Mouse (Mus musculus): ENCODE results near the gene Ntrk1. TPM values are rescaled to one million over a fixed set of nuclear protein-coding genes. Genes with fewer than 3 reads are reported as not detected.

Gene Ntrk1
- polyA plus RNA-seq, 1 experiment = not detected

DNA sequence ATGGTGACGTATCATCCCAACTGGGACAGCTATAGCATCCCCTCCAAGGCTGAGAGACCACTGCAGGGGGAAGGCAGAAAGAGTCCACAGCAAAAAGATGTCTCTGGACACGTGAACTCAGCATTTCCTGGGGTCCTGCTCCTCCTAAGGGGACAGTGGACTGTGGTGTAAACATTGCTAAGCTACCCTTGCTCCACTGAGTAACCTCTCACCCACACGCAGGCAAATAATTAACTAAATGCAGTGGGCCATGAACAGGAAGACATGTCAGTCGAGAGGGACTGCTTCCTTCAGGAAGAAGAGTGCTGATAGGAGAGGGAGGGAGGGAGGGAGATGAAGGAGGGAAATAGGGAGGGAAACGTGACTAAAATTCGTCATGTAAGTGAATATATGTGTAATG lies 23.9 kb downstream of the Ntrk1 start:
- 71% methylated on average over 6 of the region's 6 CpGs for WGBS
- TF ChIP-seq CTCF (IDR thresholded peaks at IDR 0.05; ENCODE audit: insufficient read depth, low read depth, low read length) (no peak), POLR2A (IDR thresholded peaks at IDR 0.05; ENCODE audit: insufficient read depth, low read depth, low read length) (no peak)
- Histone ChIP-seq H3K27ac (ENCODE audit: insufficient read depth, low read depth, low read length) (no peak overlapping the region), H3K4me3 (ENCODE audit: insufficient read depth, low read depth, low read length) (no peak overlapping the region), H3K4me1 (ENCODE audit: control insufficient read depth, insufficient read depth, low read length) (peaks cover 5% of the 10 kb centered on the region)

DNA sequence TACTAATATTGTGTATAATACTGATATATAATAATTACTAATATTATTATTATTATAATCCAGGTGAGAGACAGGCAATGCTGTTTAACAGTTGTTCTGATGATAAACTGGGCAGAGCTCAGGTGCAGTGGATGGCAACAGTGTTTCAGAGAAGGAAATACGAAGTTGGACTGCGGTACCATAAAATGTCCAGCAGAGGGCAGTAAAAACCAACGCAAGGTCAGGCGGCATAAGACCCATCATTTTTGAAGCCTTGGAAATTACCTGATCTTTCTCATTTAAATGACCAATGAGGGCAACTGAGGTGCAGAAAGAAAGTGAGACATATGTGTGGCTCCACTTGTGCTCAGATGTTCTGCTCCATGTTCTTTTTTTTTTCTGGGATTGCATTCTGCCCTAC lies 24.7 kb downstream of the Ntrk1 start:
- WGBS = 4% methylated on average over 4 of the region's 4 CpGs
- Histone ChIP-seq H3K4me3 (ENCODE audit: insufficient read depth, low read depth, low read length) (no peak overlapping the region), H3K27ac (ENCODE audit: insufficient read depth, low read depth, low read length) (no peak overlapping the region), H3K4me1 (ENCODE audit: control insufficient read depth, insufficient read depth, low read length) (peaks cover 5% of the 10 kb centered on the region)
- TF ChIP-seq CTCF (IDR thresholded peaks at IDR 0.05; ENCODE audit: insufficient read depth, low read depth, low read length) = no peak
- TF ChIP-seq POLR2A (IDR thresholded peaks at IDR 0.05; ENCODE audit: insufficient read depth, low read depth, low read length) = no peak

- Histone ChIP-seq H3K27ac (ENCODE audit: insufficient read depth, low read depth, low read length) (no peak overlapping the region), H3K4me3 (ENCODE audit: insufficient read depth, low read depth, low read length) (no peak overlapping the region), H3K4me1 (ENCODE audit: control insufficient read depth, insufficient read depth, low read length) (peaks cover 6% of the 10 kb centered on the region)
- TF ChIP-seq POLR2A (IDR thresholded peaks at IDR 0.05; ENCODE audit: insufficient read depth, low read depth, low read length) (no peak), CTCF (IDR thresholded peaks at IDR 0.05; ENCODE audit: insufficient read depth, low read depth, low read length) (no peak)
- 90% methylated on average over 8 of the region's 8 CpGs for WGBS
These were observed 25.5 kb downstream of the Ntrk1 start for GRCm38 (mm10) chr3:87769506-87769905.

GRCm38 (mm10) chr3:87768844-87769243 lies 26.1 kb downstream of the Ntrk1 start:
- 3% methylated on average over 37 of the region's 37 CpGs for WGBS
- TF ChIP-seq CTCF (IDR thresholded peaks at IDR 0.05; ENCODE audit: insufficient read depth, low read depth, low read length) (peak; percentile 84), POLR2A (IDR thresholded peaks at IDR 0.05; ENCODE audit: insufficient read depth, low read depth, low read length) (no peak)
- Histone ChIP-seq H3K4me3 (ENCODE audit: insufficient read depth, low read depth, low read length) (peak overlapping the region; percentile 35), H3K27ac (ENCODE audit: insufficient read depth, low read depth, low read length) (no peak overlapping the region), H3K4me1 (ENCODE audit: control insufficient read depth, insufficient read depth, low read length) (peaks cover 11% of the 10 kb centered on the region)

DNA sequence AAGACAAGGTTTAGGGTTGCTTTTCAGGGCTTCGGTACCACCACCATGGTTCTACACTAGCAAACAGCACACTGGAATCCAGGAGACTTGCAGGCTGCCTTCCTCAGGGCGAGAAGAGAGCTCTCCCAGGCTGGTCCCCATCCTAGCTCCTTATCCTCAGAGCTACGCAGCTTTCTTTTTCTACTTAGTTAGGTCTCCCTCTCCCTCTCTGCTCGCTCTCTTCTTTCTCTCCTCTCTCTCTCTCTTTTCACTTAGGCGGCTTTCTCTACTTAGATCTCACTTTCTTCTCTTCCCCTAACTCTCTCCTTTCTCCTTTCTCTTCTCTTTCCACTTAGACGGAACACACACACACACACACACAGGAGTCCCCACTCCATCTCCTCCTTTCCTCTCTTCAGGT lies 26.5 kb downstream of the Ntrk1 start:
- Histone ChIP-seq H3K4me3 (ENCODE audit: insufficient read depth, low read depth, low read length) (peak overlapping the region; percentile 35), H3K27ac (ENCODE audit: insufficient read depth, low read depth, low read length) (no peak overlapping the region), H3K4me1 (ENCODE audit: control insufficient read depth, insufficient read depth, low read length) (peaks cover 14% of the 10 kb centered on the region)
- 68% methylated on average over 6 of the region's 6 CpGs for WGBS
- TF ChIP-seq CTCF (IDR thresholded peaks at IDR 0.05; ENCODE audit: insufficient read depth, low read depth, low read length) (no peak), POLR2A (IDR thresholded peaks at IDR 0.05; ENCODE audit: insufficient read depth, low read depth, low read length) (no peak)

DNA sequence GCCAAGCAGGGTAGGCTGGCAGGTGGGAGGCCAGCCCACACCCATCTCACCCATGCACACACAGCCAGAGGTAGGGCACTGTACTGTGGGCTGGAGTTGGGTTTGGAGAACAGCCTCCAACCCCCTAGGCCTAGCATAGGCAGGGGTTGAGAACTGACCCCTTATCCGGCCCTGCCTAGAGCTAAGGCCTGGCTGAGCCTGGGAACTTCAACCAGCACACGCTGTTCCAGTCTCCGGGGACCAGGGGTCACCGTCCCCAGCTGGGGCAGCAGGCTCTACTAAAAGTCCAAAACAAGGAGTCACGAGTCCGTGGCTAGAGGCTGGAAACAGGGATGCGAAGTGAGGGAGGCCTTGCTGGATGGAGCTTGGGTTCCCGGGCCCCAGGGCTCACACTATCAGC lies 27.2 kb downstream of the Ntrk1 start:
- TF ChIP-seq POLR2A (IDR thresholded peaks at IDR 0.05; ENCODE audit: insufficient read depth, low read depth, low read length) = no peak
- Histone ChIP-seq H3K4me3 (ENCODE audit: insufficient read depth, low read depth, low read length) (0 out of 2 replicates have a peak overlapping the region, but pooled peaks have one; percentile 5), H3K27ac (ENCODE audit: insufficient read depth, low read depth, low read length) (no peak overlapping the region), H3K4me1 (ENCODE audit: control insufficient read depth, insufficient read depth, low read length) (peaks cover 15% of the 10 kb centered on the region)
- WGBS = 86% methylated on average over 8 of the region's 8 CpGs

DNA sequence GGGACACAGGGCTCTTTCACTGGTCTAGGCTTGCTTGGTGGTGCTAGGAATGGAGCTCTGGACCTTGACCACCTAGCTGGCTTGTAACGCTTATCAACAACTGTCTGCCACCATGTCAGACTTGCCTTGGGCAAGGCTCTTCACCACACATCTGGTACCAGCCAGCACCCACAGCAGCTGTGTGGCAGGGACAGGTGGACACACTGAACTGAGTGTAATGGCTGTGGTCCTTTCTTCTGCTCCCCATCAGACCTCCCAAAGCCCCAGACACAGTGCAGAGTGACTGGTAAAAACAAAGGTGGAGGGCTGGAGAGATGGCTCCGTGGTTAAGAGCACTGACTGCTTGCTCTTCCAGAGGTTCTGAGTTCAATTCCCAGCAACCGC lies 28.7 kb downstream of the Ntrk1 start:
- TF ChIP-seq POLR2A (IDR thresholded peaks at IDR 0.05; ENCODE audit: insufficient read depth, low read depth, low read length) = no peak
- Histone ChIP-seq H3K4me1 (ENCODE audit: control insufficient read depth, insufficient read depth, low read length) (peaks cover 15% of the 10 kb centered on the region), H3K27ac (ENCODE audit: insufficient read depth, low read depth, low read length) (no peak overlapping the region), H3K4me3 (ENCODE audit: insufficient read depth, low read depth, low read length) (no peak overlapping the region)
- 80% methylated on average over 3 of the region's 3 CpGs for WGBS

- Histone ChIP-seq H3K4me1 (ENCODE audit: control insufficient read depth, insufficient read depth, low read length) (peaks cover 15% of the 10 kb centered on the region), H3K27ac (ENCODE audit: insufficient read depth, low read depth, low read length) (no peak overlapping the region), H3K4me3 (ENCODE audit: insufficient read depth, low read depth, low read length) (no peak overlapping the region)
- WGBS = 86% methylated on average over 5 of the region's 5 CpGs
- TF ChIP-seq POLR2A (IDR thresholded peaks at IDR 0.05; ENCODE audit: insufficient read depth, low read depth, low read length) (no peak), CTCF (IDR thresholded peaks at IDR 0.05; ENCODE audit: insufficient read depth, low read depth, low read length) (no peak)
These were observed 29.2 kb downstream of the Ntrk1 start for GRCm38 (mm10) chr3:87765631-87766283.

DNA sequence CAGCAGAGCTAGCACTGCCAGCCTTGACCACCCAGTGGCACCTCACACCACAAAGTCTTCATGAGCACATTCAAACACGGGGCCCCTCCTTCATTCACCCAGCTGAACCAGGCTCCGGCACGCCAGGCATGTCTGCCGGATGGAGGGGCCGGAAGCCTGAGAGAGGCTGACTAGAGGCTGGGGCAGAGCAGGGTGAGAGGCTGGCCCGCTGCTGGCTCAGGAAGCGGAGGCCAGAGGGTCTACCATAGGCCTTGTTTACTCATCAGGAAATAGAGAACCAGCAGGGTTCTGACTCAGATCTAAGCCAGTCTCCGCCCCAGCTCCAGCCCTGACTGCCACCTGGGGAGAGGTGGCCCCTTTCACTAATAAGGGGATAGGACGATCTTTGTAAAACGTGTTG lies 29.9 kb downstream of the Ntrk1 start:
- no peak for TF ChIP-seq POLR2A (IDR thresholded peaks at IDR 0.05; ENCODE audit: insufficient read depth, low read depth, low read length)
- TF ChIP-seq CTCF (IDR thresholded peaks at IDR 0.05; ENCODE audit: insufficient read depth, low read depth, low read length) = no peak
- 60% methylated on average over 10 of the region's 10 CpGs for WGBS
- no peak overlapping the region for H3K27ac ChIP-seq (ENCODE audit: insufficient read depth, low read depth, low read length)
- H3K4me1 ChIP-seq (ENCODE audit: control insufficient read depth, insufficient read depth, low read length) = peaks cover 15% of the 10 kb centered on the region
- no peak overlapping the region for H3K4me3 ChIP-seq (ENCODE audit: insufficient read depth, low read depth, low read length)

DNA sequence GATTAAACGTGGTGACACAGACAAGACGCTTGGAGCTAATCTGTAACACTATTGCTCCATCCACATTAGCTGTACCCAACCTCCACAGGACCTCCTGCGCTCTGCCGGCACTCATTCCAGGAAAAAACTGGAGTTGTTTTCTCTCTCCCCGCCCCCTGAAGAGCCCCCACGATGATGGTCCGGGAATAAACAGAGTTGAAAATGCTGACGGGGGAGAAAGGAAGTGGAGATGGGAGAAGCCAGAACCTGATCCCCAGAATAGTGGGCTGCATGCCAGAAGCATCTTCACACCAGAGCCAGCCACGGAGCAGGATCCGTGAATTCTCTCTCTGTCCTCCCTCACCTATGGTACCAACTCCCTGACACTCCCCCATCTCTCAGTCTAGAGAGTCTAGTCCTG lies 30.5 kb downstream of the Ntrk1 start:
- WGBS = 32% methylated on average over 10 of the region's 10 CpGs
- Histone ChIP-seq H3K27ac (ENCODE audit: insufficient read depth, low read depth, low read length) (no peak overlapping the region), H3K4me3 (ENCODE audit: insufficient read depth, low read depth, low read length) (no peak overlapping the region), H3K4me1 (ENCODE audit: control insufficient read depth, insufficient read depth, low read length) (peaks cover 15% of the 10 kb centered on the region)
- TF ChIP-seq CTCF (IDR thresholded peaks at IDR 0.05; ENCODE audit: insufficient read depth, low read depth, low read length) (no peak), POLR2A (IDR thresholded peaks at IDR 0.05; ENCODE audit: insufficient read depth, low read depth, low read length) (no peak)

Measured in olfactory bulb, adult 2 months (tissue).